Mouse (Mus musculus) frontal cortex, adult 2 months (tissue): ENCODE results near the gene Olfr1477. TPM values are rescaled to one million over a fixed set of nuclear protein-coding genes. Genes with fewer than 3 reads are reported as not detected.
"Not testable (repeated sequence)": the region's sequence is repeated elsewhere in the genome, so short reads cannot be mapped to it uniquely, and the experiment has no call there.

Source experiments
- DNase-seq, 2 experiments: peaks; one replicate each; pipeline ENCODE4 v3.0.0; 2022; ENCODE audit warnings: low spot score in 1 of 2; ENCODE audit errors: extremely low spot score in 1 of 2
- polyA plus RNA-seq: library from polyadenylated mRNA; depleted of rRNA; stranded (reverse); fragments of >200 nt; gene quantifications from 2 replicates; pipeline ENCODE4 v1.2.3, GENCODE M21; 2012; rRNA removed

Olfr1477 gene
- 0.02 TPM in 1 of 2 replicates, not detected in the other for polyA plus RNA-seq

DNA sequence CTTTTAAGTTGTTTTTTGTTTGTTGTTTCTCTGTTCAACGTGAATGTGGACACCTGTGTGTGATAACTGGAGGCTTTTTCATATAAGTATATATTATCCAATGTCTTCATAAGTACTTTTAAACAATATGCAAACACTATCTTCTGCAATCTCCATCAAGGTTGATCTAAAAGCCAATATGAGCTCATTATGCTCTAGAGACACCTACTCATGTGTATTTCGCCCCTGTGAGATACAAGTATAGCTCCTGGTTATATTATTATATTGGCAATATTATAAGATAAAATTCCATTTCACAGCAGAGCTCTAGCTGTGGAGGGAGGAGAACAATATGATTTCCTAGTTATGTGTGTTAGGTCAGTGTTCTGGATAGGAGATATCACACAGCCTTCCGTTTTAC lies at the start of gene Olfr1477:
Gene Olfr1477 (plus strand): TSS at position 301 of the 400 bp plus-strand sequence.
- no peak for DNase-seq

DNA sequence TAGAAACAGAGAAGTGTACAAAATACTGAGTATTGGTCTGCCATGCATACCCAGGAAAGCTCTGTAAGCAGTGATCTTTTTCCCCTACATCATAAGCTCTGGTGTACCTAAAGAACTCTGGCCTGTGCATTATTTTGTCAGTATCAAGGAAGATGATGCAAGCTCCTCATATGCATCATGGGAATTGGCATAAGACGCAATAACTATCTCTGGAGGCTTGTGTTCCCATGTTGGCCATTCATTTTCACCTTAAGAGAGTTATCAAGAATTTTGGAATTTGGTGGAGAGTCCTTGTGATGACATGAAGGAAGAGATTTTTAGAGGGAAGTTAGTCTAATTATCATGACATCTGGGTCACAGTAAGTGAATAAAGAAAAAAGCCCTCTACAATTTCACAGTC lies 44.4 kb upstream of the Olfr1477 start, which contains the start of gene Olfr1472:
Gene Olfr1472 (minus strand): TSS at position 101 of the 400 bp plus-strand sequence.
- no peak for DNase-seq

DNA sequence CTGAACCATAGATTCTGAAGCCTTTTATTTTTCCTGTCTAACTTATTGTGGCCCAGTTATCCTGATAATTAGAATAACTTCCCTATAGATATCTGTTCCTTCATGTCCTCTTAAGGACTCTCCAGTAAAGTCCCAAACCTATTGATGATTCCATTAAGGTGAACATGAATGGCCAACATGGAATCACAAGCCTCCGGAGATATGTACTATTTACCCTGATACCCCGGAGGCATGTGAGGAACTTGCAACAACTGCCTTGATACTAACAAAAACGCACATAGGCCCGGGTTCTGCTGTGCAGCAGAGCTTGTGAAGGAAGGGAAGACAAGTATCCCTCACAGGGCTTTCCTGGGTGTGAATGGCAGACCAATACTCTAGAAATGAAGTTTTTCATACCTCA lies 31.1 kb upstream of the Olfr1477 start, which contains the start of gene Olfr1474:
Gene Olfr1474 (plus strand): TSS at position 301 of the 400 bp plus-strand sequence.
- DNase-seq = not testable (repeated sequence)

DNA sequence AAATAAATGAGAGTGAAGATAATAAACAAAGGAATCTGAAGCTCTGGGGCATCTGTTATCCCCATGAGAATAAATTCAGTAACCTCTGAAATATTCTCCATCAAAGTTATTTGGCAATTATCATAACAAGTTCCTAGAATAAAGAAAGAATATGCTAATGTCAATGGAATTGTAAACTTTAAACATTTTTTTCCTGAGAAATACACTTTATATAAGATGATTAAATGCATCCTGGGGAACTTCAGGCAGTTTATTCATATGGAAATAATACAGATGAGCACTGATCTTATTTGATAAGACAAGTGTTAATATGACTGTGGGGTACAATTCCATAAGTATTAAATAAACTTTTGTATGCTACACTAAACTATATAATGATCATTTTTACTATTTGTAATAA lies 20.2 kb upstream of the Olfr1477 start, which contains the start of gene Olfr1475:
Gene Olfr1475 (minus strand): TSS at position 101 of the 400 bp plus-strand sequence.
- no peak for DNase-seq

DNA sequence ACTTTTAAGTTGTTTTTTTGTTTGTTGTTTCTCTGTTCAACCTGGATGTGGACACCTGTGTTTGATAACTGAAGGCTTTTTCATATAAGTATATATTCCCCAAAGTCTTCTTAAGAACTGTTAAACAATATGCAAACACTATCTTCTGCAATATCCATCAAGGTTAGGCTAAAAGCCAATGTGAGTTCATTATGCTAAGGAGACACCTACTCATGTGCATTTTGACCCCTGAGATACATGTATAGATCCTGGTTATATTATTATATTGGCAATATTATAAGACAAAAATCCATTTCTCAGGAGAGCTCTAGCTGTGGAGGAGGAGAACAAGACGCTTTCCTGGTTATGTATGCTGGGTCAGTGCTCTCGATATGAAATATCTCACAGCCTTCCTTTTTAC lies 27.3 kb downstream of the Olfr1477 start, which contains the start of gene Olfr1480:
Gene Olfr1480 (plus strand): TSS at position 301 of the 400 bp plus-strand sequence.
- DNase-seq = no peak

Other genes with a start within 250 kb of the Olfr1477 start
- gene Olfr1465, start 185.0 kb upstream of the Olfr1477 start, polyA plus RNA-seq = not detected in 2 replicates
- gene Olfr1466, start 161.7 kb upstream of the Olfr1477 start, polyA plus RNA-seq = not detected in 2 replicates
- not detected in 2 replicates for gene Olfr1467, start 138.3 kb upstream of the Olfr1477 start, polyA plus RNA-seq
- gene Olfr1469, start 92.7 kb upstream of the Olfr1477 start, polyA plus RNA-seq = not detected in 2 replicates
- not detected in 2 replicates for gene Olfr1471, start 57.1 kb upstream of the Olfr1477 start, polyA plus RNA-seq
- gene Olfr1472, start 44.5 kb upstream of the Olfr1477 start, polyA plus RNA-seq = not detected in 2 replicates
- gene Olfr1474, start 31.0 kb upstream of the Olfr1477 start, polyA plus RNA-seq = not detected in 2 replicates
- not detected in 2 replicates for gene Olfr1475, start 20.4 kb upstream of the Olfr1477 start, polyA plus RNA-seq
- not detected in 2 replicates for gene Olfr1480, start 27.4 kb downstream of the Olfr1477 start, polyA plus RNA-seq
- gene Olfr1484, start 83.0 kb downstream of the Olfr1477 start, polyA plus RNA-seq = not detected in 2 replicates
- not detected in 2 replicates for gene Olfr1487, start 116.8 kb downstream of the Olfr1477 start, polyA plus RNA-seq
- gene Olfr1489, start 131.1 kb downstream of the Olfr1477 start, polyA plus RNA-seq = not detected in 2 replicates
- not detected in 2 replicates for gene Olfr1490, start 150.5 kb downstream of the Olfr1477 start, polyA plus RNA-seq
- 0.11 TPM in 1 of 2 replicates, not detected in the other for gene Olfr1491, start 196.7 kb downstream of the Olfr1477 start, polyA plus RNA-seq
- not detected in 2 replicates for gene Olfr1493-ps1, start 222.7 kb downstream of the Olfr1477 start, polyA plus RNA-seq
- gene Olfr1494, start 239.2 kb downstream of the Olfr1477 start, polyA plus RNA-seq = not detected in 2 replicates